Comparison of ENCODE assay signal across 22 mouse cellular contexts in the genomic region with DNA sequence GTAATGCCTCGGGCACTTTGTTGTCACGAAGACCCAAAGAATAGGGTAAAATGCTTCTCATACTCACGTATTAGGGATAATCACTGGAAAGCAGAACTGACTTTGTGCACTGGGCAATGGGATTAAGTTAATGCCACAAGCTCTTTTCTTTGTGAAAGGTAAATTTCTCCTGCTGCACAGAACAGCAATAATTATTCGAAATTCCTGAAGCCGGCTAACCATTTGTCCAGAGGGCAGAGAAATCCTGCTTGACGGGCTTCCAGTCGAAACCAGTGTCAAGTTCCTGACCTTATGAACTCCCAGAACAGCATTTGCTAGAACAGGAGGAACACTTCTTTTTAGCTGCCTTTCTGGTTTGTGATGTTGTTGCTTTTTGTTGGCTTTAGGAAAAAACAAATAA.
A peak's percentile ranks its signal among the peaks of the same experiment; 100 is the strongest.
DNase-seq lines count a peak whose midpoint lies in the region; ATAC-seq lines count a peak whose summit lies in the region.
"Had no signal": no experiment of that assay in that cellular context is flagged by ENCODE, and none has a peak within 500 bp of the region (broad histone marks: within the 10 kb centered on the region; RNA-seq: fewer than 3 reads in every experiment).

No protein-coding gene starts in this region.

- H3K27ac ChIP-seq in limb, embryonic 11.5 days (replicated peaks; ENCODE audit: low read depth, low read length): no peak overlapping the region
- H3K27ac ChIP-seq in liver, embryonic 12.5 days: no peak overlapping the region
- H3K27ac ChIP-seq: embryonic facial prominence, embryonic 12.5 days; heart, embryonic 10.5 days; hindbrain, embryonic 10.5 days; limb, embryonic 15.5 days; midbrain, embryonic 15.5 days had no signal

- H3K4me2 ChIP-seq in limb, embryonic 11.5 days (ENCODE audit: low read depth, severe bottlenecking): no peak overlapping the region
- H3K4me2 ChIP-seq in liver, embryonic 12.5 days: no peak overlapping the region
- H3K4me2 ChIP-seq: embryonic facial prominence, embryonic 12.5 days; limb, embryonic 15.5 days; midbrain, embryonic 15.5 days had no signal

- H3K4me1 ChIP-seq in limb, embryonic 11.5 days (ENCODE audit: control insufficient read depth, insufficient read depth, low read length): no peaks in the 10 kb centered on the region
- peaks cover 4% of the 10 kb centered on the region for H3K4me1 ChIP-seq in liver, embryonic 12.5 days
- H3K4me1 ChIP-seq: embryonic facial prominence, embryonic 12.5 days; heart, embryonic 10.5 days; limb, embryonic 15.5 days; midbrain, embryonic 15.5 days had no signal

- no peaks in the 10 kb centered on the region for H3K27me3 ChIP-seq in limb, embryonic 11.5 days (ENCODE audit: control insufficient read depth, insufficient read depth, low read length)
- H3K27me3 ChIP-seq in liver, embryonic 12.5 days (replicated peaks): no peaks in the 10 kb centered on the region
- H3K27me3 ChIP-seq: embryonic facial prominence, embryonic 12.5 days; limb, embryonic 15.5 days; midbrain, embryonic 15.5 days had no signal

- peak; percentile 4 for DNase-seq in kidney, adult 18-20 months
- DNase-seq in kidney, postnatal 4 days: no peak
- peak; percentile 52 for DNase-seq in embryo, embryonic 10.5 days (ENCODE audit: low spot score)
- DNase-seq in hindlimb bud, embryonic 11.5 days (ENCODE audit: extremely low spot score, low read depth, low spot score): peak; percentile 28
- peak; percentile 25 for DNase-seq in limb, embryonic 11.5 days (ENCODE audit: low spot score)
- DNase-seq in adrenal gland, postnatal 25 days: no peak
- no peak for DNase-seq in left cerebral cortex, postnatal 10 days (ENCODE audit: extremely low spot score in 1 of 2, low spot score in 2 of 2)
- DNase-seq: adrenal gland, postnatal 14 days; cerebellum, adult 11 months; cerebellum, postnatal 14 days; gastrocnemius, postnatal 25 days; thymus, adult 2 months had no signal

- no peak for ATAC-seq in limb, embryonic 11.5 days (ENCODE audit: insufficient number of reproducible peaks, low FRiP score, low TSS enrichment, low read depth)
- no peak for ATAC-seq in liver, embryonic 12.5 days
- ATAC-seq: activated CD4-positive, CD25-positive, alpha-beta regulatory T cell, adult 4 months; forebrain, embryonic 14.5 days; lung, postnatal 0 days; midbrain, embryonic 15.5 days had no signal

- no peak overlapping the region for H3K9ac ChIP-seq in limb, embryonic 11.5 days (ENCODE audit: low read length)
- H3K9ac ChIP-seq in liver, embryonic 12.5 days: no peak overlapping the region
- H3K9ac ChIP-seq: embryonic facial prominence, embryonic 12.5 days; limb, embryonic 15.5 days; midbrain, embryonic 15.5 days had no signal

- H3K4me3 ChIP-seq in limb, embryonic 11.5 days (ENCODE audit: low read depth, low read length): no peak overlapping the region
- H3K4me3 ChIP-seq in liver, embryonic 12.5 days: no peak overlapping the region
- H3K4me3 ChIP-seq: embryonic facial prominence, embryonic 12.5 days; heart, embryonic 10.5 days; hindbrain, embryonic 10.5 days; limb, embryonic 15.5 days; midbrain, embryonic 15.5 days; myocyte had no signal

- no peaks in the 10 kb centered on the region for H3K9me3 ChIP-seq in limb, embryonic 11.5 days (ENCODE audit: control insufficient read depth, low read length)
- H3K9me3 ChIP-seq in liver, embryonic 12.5 days (replicated peaks): no peaks in the 10 kb centered on the region
- H3K9me3 ChIP-seq: embryonic facial prominence, embryonic 12.5 days; heart, embryonic 10.5 days; hindbrain, embryonic 10.5 days; limb, embryonic 15.5 days; midbrain, embryonic 15.5 days had no signal

- intact Hi-C loops in left cerebral cortex, postnatal 10 days (cut with DNase I): no loop called here

- WGBS in limb, embryonic 11.5 days: 52% methylated on average over 7 of the region's 7 CpGs
- WGBS in liver, embryonic 12.5 days (ENCODE audit: insufficient replicate concordance): 78% methylated on average over 7 of the region's 7 CpGs

- no peaks in the 10 kb centered on the region for H3K36me3 ChIP-seq in limb, embryonic 11.5 days (ENCODE audit: control insufficient read depth, insufficient read depth, low read length)
- no peaks in the 10 kb centered on the region for H3K36me3 ChIP-seq in liver, embryonic 12.5 days
- H3K36me3 ChIP-seq: embryonic facial prominence, embryonic 12.5 days; heart, embryonic 10.5 days; hindbrain, embryonic 10.5 days; limb, embryonic 15.5 days; midbrain, embryonic 15.5 days had no signal

Comparison
In these comparisons a context has a peak if more than half of its experiments do, and no peak if none do; other contexts are left out.
1. DNase-seq: peak in kidney, adult 18-20 months (single experiment), embryo, embryonic 10.5 days (single experiment), hindlimb bud, embryonic 11.5 days (single experiment) and limb, embryonic 11.5 days (single experiment); none in kidney, postnatal 4 days (0 of 2), adrenal gland, postnatal 25 days (single experiment) and left cerebral cortex, postnatal 10 days (0 of 2).